Mouse (Mus musculus) liver, embryonic 14.5 days (tissue): ENCODE results near the gene 1700014D04Rik. TPM values are rescaled to one million over a fixed set of nuclear protein-coding genes. Genes with fewer than 3 reads are reported as not detected.
A peak's percentile ranks its signal among the peaks of the same experiment; 100 is the strongest.
"Not testable (repeated sequence)": the region's sequence is repeated elsewhere in the genome, so short reads cannot be mapped to it uniquely, and the experiment has no call there.

Experiments
- ATAC-seq: fragments of 200-750 bp; cut with Nextera tagmentation; 2 replicates; pipeline ENCODE4 v1.8.0; 2017; ENCODE audit warnings: moderate number of reproducible peaks, mild to moderate bottlenecking, moderate library complexity; ENCODE audit not compliant: insufficient read depth
- DNase-seq, 3 experiments: peaks; one replicate each; pipeline ENCODE4 v3.0.0-alpha.2; 2012 to 2013; ENCODE audit warnings: low read depth in 3 of 3, low spot score in 3 of 3
- H3K27ac ChIP-seq: fragments of 300-500 bp; sonication (generic); 2 replicates; pipeline ENCODE4 v1.5.1; 2014; ENCODE audit warnings: moderate library complexity, mild to moderate bottlenecking, control low read depth, inconsistent platforms
- H3K27me3 ChIP-seq: fragments of 300-500 bp; sonication (generic); 2 replicates; pipeline ENCODE4 v1.6.1; 2014; ENCODE audit warnings: mild to moderate bottlenecking, low read length, moderate library complexity; ENCODE audit not compliant: control insufficient read depth, insufficient read depth
- H3K36me3 ChIP-seq: fragments of 300-500 bp; sonication (generic); replicated peaks from 2 replicates; pipeline ENCODE4 v1.6.1; 2014; ENCODE audit warnings: low read depth; ENCODE audit not compliant: control insufficient read depth, insufficient read depth
- H3K4me1 ChIP-seq, 2 experiments: fragments of 200-500 bp in 1 of 2; fragments of 300-500 bp in 1 of 2; sonication (generic) in 1 of 2; replicated peaks; 2 replicates each; pipeline ENCODE4 v1.6.1; 2012 to 2014; ENCODE audit warnings: antibody characterized with exemption in 1 of 2, inconsistent platforms in 1 of 2, low read length in 1 of 2; ENCODE audit not compliant: control insufficient read depth in 2 of 2, insufficient read depth in 2 of 2
- H3K4me2 ChIP-seq: fragments of 300-500 bp; sonication (generic); 2 replicates; pipeline ENCODE4 v1.6.1; 2014; ENCODE audit warnings: low read depth, mild to moderate bottlenecking, control low read depth, moderate library complexity
- H3K4me3 ChIP-seq, 2 experiments: fragments of 200-500 bp in 1 of 2; fragments of 300-500 bp in 1 of 2; sonication (generic) in 1 of 2; 2 replicates each; pipeline ENCODE4 v1.5.1; 2012 to 2014; ENCODE audit warnings: low read depth in 2 of 2, low read length in 2 of 2, mild to moderate bottlenecking in 2 of 2, control low read depth in 1 of 2, inconsistent platforms in 1 of 2, moderate library complexity in 1 of 2; ENCODE audit not compliant: insufficient read depth in 1 of 2
- H3K9ac ChIP-seq: fragments of 300-500 bp; sonication (generic); replicated peaks from 2 replicates; pipeline ENCODE4 v1.6.1; 2014; ENCODE audit warnings: mild to moderate bottlenecking, control low read depth, moderate library complexity
- H3K9me3 ChIP-seq: fragments of 300-500 bp; sonication (generic); 2 replicates; pipeline ENCODE4 v1.6.1; 2016; ENCODE audit warnings: low read length, mixed read lengths; ENCODE audit not compliant: control insufficient read depth
- CTCF ChIP-seq: IDR thresholded peaks from 2 replicates; pipeline ENCODE4 v1.5.1; 2016; ENCODE audit warnings: antibody characterized with exemption, low read depth, control low read depth
- EP300 ChIP-seq: IDR thresholded peaks from 2 replicates; pipeline ENCODE4 v1.6.1; 2016; ENCODE audit warnings: antibody characterized with exemption, low read depth
- WGBS: fragments of 180-500 bp; shearing (Covaris S2); extraction: QIAGEN DNeasy Blood & Tissue Kit; methylation state at CpG from one replicate; pipeline ENCODE4 v1.1.7; 2014; ENCODE audit not compliant: insufficient replicate concordance; 5-methylcytosine and 5-hydroxymethylcytosine counted together
- polyA plus RNA-seq, 2 experiments: library from polyadenylated mRNA; depleted of rRNA in 1 of 2; stranded (reverse) in 1 of 2; unstranded in 1 of 2; fragments of >200 nt; fragmentation: Nextera tagmentation in 1 of 2; extraction: Ambion mirVana in 1 of 2; gene quantifications; 2 replicates each; pipeline versions ENCODE4 v1.2.1 to v1.2.3; 2012 to 2014

1700014D04Rik gene
- polyA plus RNA-seq, 2 experiments: 0.02 to 0.03 TPM

DNA sequence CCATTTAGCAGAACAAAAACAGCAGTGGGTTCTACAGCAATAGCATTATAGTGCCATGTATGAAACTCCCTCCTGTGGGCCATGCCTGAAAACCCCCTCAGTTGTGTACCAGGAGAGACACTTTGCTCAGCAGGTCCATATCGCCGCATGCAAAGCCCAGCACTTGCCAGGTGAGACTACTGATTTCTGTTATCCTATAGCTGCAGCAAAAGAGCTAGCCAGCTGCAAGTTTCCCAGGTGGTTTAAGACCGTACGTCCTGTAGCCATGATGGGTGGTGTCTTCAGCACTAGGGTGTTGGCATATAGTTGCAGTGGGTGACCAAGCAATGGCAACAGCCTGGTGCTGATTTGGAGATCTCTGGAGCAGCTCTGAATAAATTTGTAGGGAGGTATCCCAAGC lies 7.2 kb downstream of the 1700014D04Rik start:
- Histone ChIP-seq H3K4me1 (peaks cover 58 to 59% of the 10 kb centered on the region in 2 experiments), H3K9me3 (no peaks in the 10 kb centered on the region), H3K9ac (peak overlapping the region; percentile 56), H3K4me2 (peak overlapping the region; percentile 55), H3K36me3 (no peaks in the 10 kb centered on the region), H3K27ac (peak overlapping the region; percentile 89), H3K4me3 (peak overlapping the region in 1 of 2 experiments; percentile 4; a peak in 1 of 4 replicates), H3K27me3 (no peaks in the 10 kb centered on the region)
- TF ChIP-seq EP300 (peak; percentile 98), CTCF (peak; percentile 39; the same call in 1 of the 2 replicates)
- ATAC-seq: peak; percentile 74
- 23% methylated on average over 4 of the region's 4 CpGs for WGBS
- peak; percentile 80 to 85 (median 82) for DNase-seq

DNA sequence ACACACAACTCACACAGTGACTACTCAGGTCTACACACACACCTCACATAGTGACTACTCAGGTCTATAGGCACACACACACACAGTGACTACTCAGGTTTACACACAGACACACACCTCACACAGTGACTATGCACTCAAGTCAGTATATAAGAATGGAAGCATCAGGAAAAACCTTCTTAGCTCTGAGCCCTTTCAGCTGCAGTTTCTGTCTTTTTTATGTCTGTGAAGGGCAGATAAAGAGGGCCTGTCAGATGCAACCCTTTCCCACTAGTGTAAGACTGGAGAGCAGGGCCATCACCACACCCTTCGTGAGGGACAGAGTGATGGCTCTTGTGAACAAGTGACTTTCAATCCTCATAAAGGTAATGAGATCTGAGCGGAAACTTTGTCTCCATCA lies 8.1 kb downstream of the 1700014D04Rik start:
- Histone ChIP-seq H3K9me3 (no peaks in the 10 kb centered on the region), H3K4me3 (peak overlapping the region; percentile 17 to 29; a peak in 2 of 4 replicates), H3K27ac (peak overlapping the region; percentile 89), H3K4me2 (peak overlapping the region; percentile 55), H3K27me3 (no peaks in the 10 kb centered on the region), H3K4me1 (peaks cover 63 to 67% of the 10 kb centered on the region in 2 experiments), H3K9ac (peak overlapping the region; percentile 56), H3K36me3 (no peaks in the 10 kb centered on the region)
- DNase-seq: peak; percentile 82 to 85 (median 84)
- peak; percentile 86 for ATAC-seq
- 20% methylated on average over 2 of the region's 2 CpGs for WGBS
- peak; percentile 87 for TF ChIP-seq EP300
- TF ChIP-seq CTCF: no peak

DNA sequence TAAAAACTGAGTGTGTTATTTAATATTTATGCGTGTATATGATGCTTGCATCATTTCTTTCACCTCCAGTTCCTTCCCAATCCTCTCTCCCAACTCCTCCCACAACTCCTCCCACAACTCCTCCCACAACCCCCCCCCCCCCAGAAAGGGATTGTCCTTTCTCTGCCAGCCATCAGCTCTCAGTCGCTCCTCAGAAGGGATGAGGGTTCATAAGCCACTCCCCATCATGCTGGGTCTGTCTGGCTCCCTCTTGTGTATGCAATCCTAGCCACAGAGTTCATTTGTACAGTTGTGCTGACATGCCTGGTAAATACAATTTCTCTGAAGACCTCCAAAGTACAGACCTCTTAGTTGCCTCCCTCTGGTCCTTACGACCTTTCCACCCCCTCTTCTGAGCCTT lies 11.4 kb downstream of the 1700014D04Rik start:
- no peaks in the 10 kb centered on the region for H3K27me3 ChIP-seq
- peak; percentile 66 for TF ChIP-seq CTCF
- TF ChIP-seq EP300: no peak
- no peak overlapping the region for H3K9ac ChIP-seq
- peaks cover 64 to 67% of the 10 kb centered on the region in 2 experiments for H3K4me1 ChIP-seq
- peak overlapping the region; percentile 78 for H3K27ac ChIP-seq
- H3K36me3 ChIP-seq: no peaks in the 10 kb centered on the region
- WGBS: 33% methylated on average over 3 of the region's 3 CpGs
- DNase-seq (peak; percentile 51 to 52 (median 51)), ATAC-seq (no peak)
- peak overlapping the region; percentile 45; the same call in 1 of the 2 replicates for H3K4me2 ChIP-seq
- H3K9me3 ChIP-seq: no peaks in the 10 kb centered on the region
- H3K4me3 ChIP-seq: no peak overlapping the region

DNA sequence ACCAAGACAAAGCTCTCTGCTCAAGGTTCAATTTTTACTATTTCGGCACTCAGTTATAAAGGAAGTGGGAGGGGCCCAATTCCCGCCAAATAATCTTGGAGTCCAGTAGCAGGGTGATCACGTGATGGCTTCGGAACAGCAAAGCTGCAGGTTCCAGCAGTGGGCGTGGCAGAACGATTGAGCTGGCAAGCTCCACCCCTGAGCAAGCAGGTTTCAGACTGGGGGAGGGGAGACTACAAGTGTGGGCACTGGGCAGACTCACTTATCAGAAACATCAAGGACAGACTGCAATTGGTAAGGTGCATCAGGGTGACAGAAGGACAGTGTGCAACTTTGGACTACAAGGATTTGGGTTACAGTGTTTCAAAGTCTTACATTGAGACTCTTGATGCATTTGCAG lies 12.2 kb downstream of the 1700014D04Rik start:
- peak overlapping the region in 1 of 2 experiments; percentile 12; a peak in 1 of 4 replicates for H3K4me3 ChIP-seq
- H3K36me3 ChIP-seq, H3K27me3 ChIP-seq, H3K9me3 ChIP-seq: not testable (repeated sequence)
- DNase-seq (peak in 1 of 3 experiments; percentile 54), ATAC-seq (peak; percentile 3; the same call in 1 of the 2 replicates)
- peak overlapping the region; percentile 40; the same call in 1 of the 2 replicates for H3K9ac ChIP-seq
- peak overlapping the region; percentile 45 for H3K4me2 ChIP-seq
- WGBS: 9% methylated on average over 6 of the region's 6 CpGs
- H3K4me1 ChIP-seq: peaks cover 56 to 59% of the 10 kb centered on the region in 2 experiments
- peak overlapping the region; percentile 78 for H3K27ac ChIP-seq

DNA sequence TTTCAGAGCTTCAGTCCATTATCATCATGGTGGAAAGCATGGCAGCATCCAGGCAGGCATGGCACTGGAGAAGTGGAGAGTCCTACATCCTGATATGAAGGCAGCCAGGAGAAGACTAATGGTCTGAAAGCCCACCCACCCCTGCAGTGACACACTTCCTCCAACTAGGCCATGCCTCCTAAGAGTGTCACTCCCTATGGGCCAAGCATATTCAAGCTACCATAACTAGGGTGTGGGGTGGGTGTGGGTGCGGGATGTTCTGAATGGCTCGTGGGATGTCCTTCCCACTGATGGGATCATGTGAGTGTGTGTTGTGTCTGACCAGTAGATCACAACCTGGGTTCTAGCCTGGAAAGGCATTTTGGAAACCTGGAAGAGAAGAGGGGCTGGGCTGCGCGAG lies 12.6 kb downstream of the 1700014D04Rik start:
- DNase-seq (no peak), ATAC-seq (no peak)
- H3K9ac ChIP-seq: peak overlapping the region; percentile 14; the same call in 1 of the 2 replicates
- 62% methylated on average over 2 of the region's 4 CpGs for WGBS
- H3K36me3 ChIP-seq: no peaks in the 10 kb centered on the region
- H3K4me1 ChIP-seq: peaks cover 52 to 56% of the 10 kb centered on the region in 2 experiments
- H3K27ac ChIP-seq: peak overlapping the region; percentile 4
- H3K9me3 ChIP-seq: no peaks in the 10 kb centered on the region
- no peaks in the 10 kb centered on the region for H3K27me3 ChIP-seq
- TF ChIP-seq EP300 (no peak), CTCF (no peak)
- H3K4me2 ChIP-seq: peak overlapping the region; percentile 45
- H3K4me3 ChIP-seq: no peak overlapping the region
